Mouse (Mus musculus): ENCODE data around the gene Rab43.
"Not testable (repeated sequence)": the region's sequence is repeated elsewhere in the genome, so short reads cannot be mapped to it uniquely, and the experiment has no call there.

Rab43 gene

GRCm38 (mm10) chr6:87786621-87787020, 25.3 kb downstream of the Rab43 start:
- no peak for DNase-seq (ENCODE audit: low read depth)

- no peak for DNase-seq (ENCODE audit: low read depth)
Measured at GRCm38 (mm10) chr6:87784033-87784432, 27.9 kb downstream of the Rab43 start.

GRCm38 (mm10) chr6:87780546-87781301, 31.2 kb downstream of the Rab43 start:
- no peak for DNase-seq (ENCODE audit: low read depth)

GRCm38 (mm10) chr6:87779174-87780165, 32.5 kb downstream of the Rab43 start:
- peak; percentile 59 for DNase-seq (ENCODE audit: low read depth)

- DNase-seq (ENCODE audit: low read depth) = no peak
Measured at GRCm38 (mm10) chr6:87778294-87779173, 33.4 kb downstream of the Rab43 start.

DNA sequence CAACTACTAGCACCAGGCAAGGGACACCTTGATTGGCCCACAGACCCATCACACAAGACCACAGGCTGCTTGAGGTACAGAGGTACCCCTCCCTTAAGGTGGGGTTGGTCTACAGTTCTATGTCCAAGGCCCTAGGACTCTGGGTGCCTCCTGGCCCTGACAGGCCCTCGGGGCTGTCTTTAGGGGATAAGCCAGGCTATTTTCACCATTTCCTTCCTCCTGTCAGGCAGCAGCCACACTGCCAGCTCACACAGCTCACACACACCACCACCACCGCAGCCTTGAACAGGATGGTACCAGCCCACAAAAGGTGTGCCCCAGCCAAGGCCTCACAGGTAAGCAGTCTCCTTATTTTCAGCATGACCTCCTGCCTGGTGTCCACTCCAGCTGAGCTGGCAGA, 34.1 kb downstream of the Rab43 start, which contains the start of gene Gp9:
TSS of gene Gp9 (plus strand) at position 231 of the 400 bp plus-strand sequence.
- no peak for DNase-seq (ENCODE audit: low read depth)

DNA sequence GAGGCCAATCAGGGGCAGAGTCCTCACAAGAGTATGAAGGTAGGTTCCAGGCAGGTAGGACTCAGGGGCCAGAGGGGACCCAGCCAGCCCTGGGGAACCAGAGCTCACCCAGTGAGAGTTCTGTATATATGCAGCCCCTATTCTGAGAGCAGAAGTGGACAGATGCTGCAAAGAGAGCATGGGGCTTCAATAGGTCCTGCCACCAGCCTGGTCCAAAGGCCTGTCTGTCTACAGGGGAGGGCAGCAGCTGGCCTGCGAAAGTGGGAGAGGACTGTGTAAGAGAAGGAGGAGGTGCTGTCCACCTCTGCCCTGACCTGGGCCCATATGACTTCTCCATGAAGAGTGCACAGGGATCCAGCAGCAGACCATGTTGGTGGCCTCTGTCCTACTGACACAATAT, 35.3 kb downstream of the Rab43 start:
- DNase-seq (ENCODE audit: low read depth) = no peak

- DNase-seq (ENCODE audit: low read depth) = no peak
Measured at GRCm38 (mm10) chr6:87775588-87776245, 36.2 kb downstream of the Rab43 start.

DNA sequence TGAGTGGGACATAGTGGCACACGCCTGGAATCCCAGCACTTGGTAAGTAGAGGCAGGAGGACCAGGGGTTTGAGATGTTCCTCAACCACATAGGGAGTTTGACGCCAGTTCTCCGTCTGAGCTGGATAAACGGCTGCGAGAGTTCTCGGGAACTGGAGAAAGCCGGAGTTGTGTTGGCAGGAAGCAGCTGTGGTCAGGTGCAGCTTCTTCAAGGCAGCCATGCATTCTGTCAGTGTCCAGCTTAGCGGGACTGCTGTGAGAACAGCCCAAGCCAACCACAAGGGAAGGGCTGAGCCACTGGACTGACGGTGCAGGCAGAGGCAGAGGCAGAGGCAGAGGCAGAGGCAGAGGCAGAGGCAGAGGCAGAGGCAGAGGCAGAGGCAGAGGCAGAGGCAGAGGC, 37.1 kb downstream of the Rab43 start:
- no peak for DNase-seq (ENCODE audit: low read depth)

GRCm38 (mm10) chr6:87774466-87774865, 37.5 kb downstream of the Rab43 start:
- DNase-seq (ENCODE audit: low read depth) = peak; percentile 70

GRCm38 (mm10) chr6:87770626-87771025, 41.3 kb downstream of the Rab43 start:
- peak; percentile 60 for DNase-seq (ENCODE audit: low read depth)

DNA sequence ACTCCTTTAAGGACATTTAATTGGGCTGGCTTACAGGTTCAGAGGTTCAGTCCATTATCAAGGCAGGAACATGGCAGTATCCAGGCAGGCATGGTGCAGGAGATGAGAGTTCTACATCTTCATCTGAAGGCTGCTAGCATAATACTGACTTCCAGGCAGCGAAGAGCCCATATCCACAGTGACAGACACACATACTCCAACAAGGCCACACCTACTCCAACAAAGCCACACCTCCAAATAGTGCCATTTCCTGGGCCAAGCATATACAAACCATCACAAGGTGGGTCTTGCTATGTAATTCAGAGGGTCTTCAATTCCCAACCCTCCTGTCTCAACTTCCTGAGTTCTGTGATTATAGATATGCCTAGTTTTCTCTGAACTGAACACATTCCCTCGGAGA, 47.7 kb downstream of the Rab43 start:
- not testable (repeated sequence) for DNase-seq (ENCODE audit: low read depth)

DNA sequence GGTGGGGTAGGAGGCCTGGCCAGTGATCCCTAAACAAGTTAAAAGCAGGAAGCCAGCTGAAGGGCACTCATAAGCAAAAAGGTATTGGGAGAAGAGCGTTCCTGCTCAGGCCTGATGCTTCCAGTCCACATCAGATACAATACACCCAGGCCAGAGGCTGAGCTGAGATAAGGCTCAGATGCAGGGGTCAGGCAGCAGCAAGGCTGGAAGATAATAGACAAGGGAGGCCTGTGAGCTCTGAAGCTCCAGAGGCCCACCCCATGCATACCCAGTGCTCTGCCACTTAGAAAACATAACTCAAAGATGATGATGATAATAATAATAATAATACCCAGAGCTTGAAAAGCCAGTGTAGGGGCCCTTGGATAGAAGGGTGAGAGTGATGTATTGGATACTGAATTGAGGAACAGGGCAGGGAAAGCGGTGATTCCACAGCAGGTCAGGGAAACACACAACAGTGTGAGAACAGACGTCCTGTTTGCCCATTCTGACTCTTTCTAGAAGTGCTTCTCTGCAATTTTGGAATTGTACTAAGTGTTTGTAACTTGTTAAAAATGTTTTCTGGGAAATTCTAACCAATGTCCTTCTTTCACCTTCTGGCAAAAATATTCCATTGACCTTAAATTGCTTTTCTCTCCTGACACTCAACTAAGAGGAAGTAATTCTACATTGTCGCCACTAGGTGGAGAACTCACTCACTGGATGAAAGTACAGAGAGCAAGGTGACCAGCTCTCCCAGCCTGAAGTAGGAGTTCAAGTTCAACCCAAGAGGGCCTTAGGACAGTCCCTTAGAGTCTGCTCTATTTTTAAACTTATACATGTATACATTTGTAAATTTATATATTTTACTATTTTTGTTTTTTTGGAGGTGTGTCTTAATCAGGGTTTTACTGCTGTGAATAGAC, 48.3 kb downstream of the Rab43 start:
- DNase-seq (ENCODE audit: low read depth) = peak; percentile 70

DNA sequence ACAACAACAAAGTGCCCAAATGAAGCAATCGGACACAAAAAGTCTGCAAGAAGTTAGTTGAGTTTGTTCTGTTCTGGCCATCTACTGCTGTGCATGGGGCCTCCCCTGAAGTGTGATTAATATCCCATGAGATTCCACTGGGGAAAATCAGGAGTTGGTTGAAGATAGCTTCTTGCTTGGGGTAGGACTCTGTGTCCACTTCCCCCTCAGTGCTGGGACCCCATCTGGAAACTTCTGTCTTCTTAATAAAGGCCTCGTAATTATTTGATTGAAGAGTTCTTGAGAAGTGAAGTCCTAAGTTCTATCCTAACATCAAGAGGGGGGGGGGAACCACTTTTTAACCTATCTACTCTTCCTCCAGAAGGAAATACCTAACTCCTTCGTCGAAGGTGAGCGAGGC, 49.8 kb downstream of the Rab43 start:
- DNase-seq (ENCODE audit: low read depth) = no peak

DNA sequence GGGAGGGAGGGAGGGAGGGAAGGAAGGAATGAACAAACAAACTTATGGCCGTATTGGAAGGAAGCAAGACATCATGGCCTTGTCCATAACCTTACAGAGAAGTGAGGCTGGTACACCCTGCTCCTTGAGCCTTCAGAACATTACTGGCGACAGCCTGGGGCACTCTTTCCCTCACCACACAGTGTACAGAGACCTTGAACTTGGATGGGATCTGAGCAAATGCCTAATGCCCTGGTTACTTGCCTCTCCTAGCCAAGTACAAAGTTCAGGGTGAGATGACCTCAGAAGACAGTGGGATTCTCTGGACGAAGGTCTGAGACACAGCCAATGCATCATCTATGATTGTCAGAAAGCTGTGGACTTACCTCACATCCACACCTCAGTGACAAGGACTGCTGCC, 52.1 kb downstream of the Rab43 start:
- no peak for DNase-seq (ENCODE audit: low read depth)

DNA sequence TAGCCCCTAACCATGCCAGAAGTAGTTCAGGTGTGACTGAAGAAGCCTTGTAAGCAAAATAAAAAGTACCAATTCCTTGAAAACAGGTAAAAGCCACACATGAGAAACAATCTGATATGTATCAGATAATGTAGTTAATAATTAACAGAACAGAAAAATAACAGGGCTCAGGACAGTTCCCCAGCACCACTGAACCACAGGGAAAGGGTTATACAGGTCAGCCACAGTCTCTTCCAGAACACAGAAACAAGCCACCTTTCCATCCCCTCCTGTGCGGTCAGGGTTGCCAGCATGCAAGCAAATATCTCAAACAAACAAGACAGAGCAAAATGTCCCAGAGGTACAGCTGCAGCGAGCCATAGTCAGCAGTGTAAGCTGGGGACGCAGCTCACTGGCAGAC, 52.6 kb downstream of the Rab43 start:
- DNase-seq (ENCODE audit: low read depth) = no peak

DNA sequence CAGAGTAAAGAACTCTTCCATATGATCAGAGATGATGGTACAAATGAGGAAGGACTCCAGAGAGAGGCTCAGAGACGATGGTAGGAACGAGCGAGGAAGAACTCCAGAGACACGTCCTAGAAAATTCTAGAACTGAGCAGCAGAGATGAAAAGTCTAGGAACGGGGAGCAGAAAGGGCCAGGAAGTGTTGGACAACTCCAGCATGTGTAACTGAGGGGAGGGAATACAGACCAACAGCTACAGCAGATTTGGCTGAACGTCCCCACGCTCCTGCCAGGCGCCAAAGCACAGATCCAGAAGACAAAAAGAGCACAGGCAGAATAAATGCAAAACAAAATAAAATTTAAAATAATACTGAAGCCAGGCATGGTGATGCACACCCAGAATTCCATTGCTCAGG, 55.1 kb downstream of the Rab43 start:
- DNase-seq (ENCODE audit: low read depth) = no peak

DNA sequence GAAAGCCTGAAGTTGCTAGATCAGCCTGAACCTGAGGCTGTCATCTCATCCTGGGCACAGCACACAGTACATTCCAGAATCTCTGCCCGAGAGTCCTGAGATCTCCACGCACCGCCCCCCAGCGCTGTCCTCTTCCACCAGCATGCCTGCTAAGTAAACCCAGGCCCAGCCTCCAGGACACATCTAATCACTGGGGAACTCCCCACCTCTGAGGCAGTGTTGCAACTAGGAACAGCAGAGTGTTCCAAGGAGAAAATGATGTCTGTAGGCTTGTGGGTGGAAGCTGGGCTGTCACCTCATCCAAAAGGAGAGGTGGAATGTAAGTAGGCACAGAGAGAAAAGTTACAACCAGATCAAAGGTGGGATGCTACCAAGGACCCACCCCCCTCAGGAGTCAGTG, 56.8 kb downstream of the Rab43 start:
- DNase-seq (ENCODE audit: low read depth) = no peak

GRCm38 (mm10) chr6:87751574-87751973, 60.4 kb downstream of the Rab43 start:
- DNase-seq (ENCODE audit: low read depth) = no peak

GRCm38 (mm10) chr6:87750184-87750910, 61.6 kb downstream of the Rab43 start:
- no peak for DNase-seq (ENCODE audit: low read depth)

Data from NIH3T3 (cell line).